Mouse (Mus musculus) embryonic facial prominence, embryonic 13.5 days (tissue): ENCODE data around the gene Qsox1. TPM values are rescaled to one million over a fixed set of nuclear protein-coding genes. Genes with fewer than 3 reads are reported as not detected.
A peak's percentile ranks its signal among the peaks of the same experiment; 100 is the strongest.

Source experiments
- ATAC-seq: fragments of 200-750 bp; cut with Nextera tagmentation; 2 replicates; pipeline ENCODE4 v1.8.0; 2017; ENCODE audit warnings: low read depth; ENCODE audit not compliant: insufficient number of reproducible peaks, insufficient read depth, low FRiP score, low TSS enrichment
- H3K27ac ChIP-seq: fragments of 300-500 bp; sonication (generic); 2 replicates; pipeline ENCODE4 v1.5.1; 2015; ENCODE audit warnings: moderate library complexity, mild to moderate bottlenecking, inconsistent platforms
- H3K27me3 ChIP-seq: fragments of 300-500 bp; sonication (generic); 2 replicates; pipeline ENCODE4 v1.6.1; 2015; ENCODE audit warnings: mild to moderate bottlenecking, inconsistent platforms
- H3K36me3 ChIP-seq: fragments of 300-500 bp; sonication (generic); 2 replicates; pipeline ENCODE4 v1.6.1; 2015; ENCODE audit warnings: mild to moderate bottlenecking, inconsistent platforms
- H3K4me1 ChIP-seq: fragments of 300-500 bp; sonication (generic); 2 replicates; pipeline ENCODE4 v1.6.1; 2015; ENCODE audit warnings: inconsistent platforms
- H3K4me2 ChIP-seq: fragments of 300-500 bp; sonication (generic); 2 replicates; pipeline ENCODE4 v1.6.1; 2015; ENCODE audit warnings: moderate library complexity, mild to moderate bottlenecking, inconsistent platforms
- H3K4me3 ChIP-seq: fragments of 300-500 bp; sonication (generic); 2 replicates; pipeline ENCODE4 v1.5.1; 2015; ENCODE audit warnings: mild to moderate bottlenecking, inconsistent platforms
- H3K9ac ChIP-seq: fragments of 300-500 bp; sonication (generic); 2 replicates; pipeline ENCODE4 v1.6.1; 2015; ENCODE audit warnings: mild to moderate bottlenecking, inconsistent platforms
- H3K9me3 ChIP-seq: fragments of 300-500 bp; sonication (generic); 2 replicates; pipeline ENCODE4 v1.6.1; 2016; ENCODE audit warnings: inconsistent platforms
- WGBS: fragments of 180-500 bp; shearing (Covaris S2); methylation state at CpG from one replicate; pipeline ENCODE4 v1.1.7; 2015; ENCODE audit warnings: mixed read lengths; 5-methylcytosine and 5-hydroxymethylcytosine counted together
- polyA plus RNA-seq: library from polyadenylated mRNA; unstranded; fragments of >200 nt; fragmentation: Nextera tagmentation; extraction: Ambion mirVana; gene quantifications from 2 replicates; pipeline ENCODE4 v1.2.1, GENCODE M21; 2015

Gene Qsox1
- polyA plus RNA-seq = 26.6 and 27.9 TPM in 2 replicates

GRCm38 (mm10) chr1:155812581-155813499, at the start of gene Qsox1:
Qsox1 (minus strand) TSS chr1:155812889.
- peak within 1 kb of the TSS; percentile 86 for H3K4me3 ChIP-seq
- under 1% methylated on average over 67 of the region's 67 CpGs for WGBS
- peak; percentile 91 for ATAC-seq
- peak within 1 kb of the TSS; percentile 76 for H3K4me2 ChIP-seq
- peak within 1 kb of the TSS; percentile 81 for H3K9ac ChIP-seq
- H3K36me3 ChIP-seq = no peaks in the 10 kb centered on the region
- H3K27ac ChIP-seq = peak within 1 kb of the TSS; percentile 66; the same call in 1 of the 2 replicates
- peaks cover 20% of the 10 kb centered on the region for H3K4me1 ChIP-seq
- H3K9me3 ChIP-seq = no peaks in the 10 kb centered on the region
- no peaks in the 10 kb centered on the region for H3K27me3 ChIP-seq

- Histone ChIP-seq H3K27me3 (no peaks in the 10 kb centered on the region), H3K36me3 (peaks cover 73% of the 10 kb centered on the region), H3K9me3 (no peaks in the 10 kb centered on the region), H3K4me2 (no peak overlapping the region), H3K4me3 (no peak overlapping the region), H3K4me1 (no peaks in the 10 kb centered on the region), H3K9ac (no peak overlapping the region), H3K27ac (no peak overlapping the region)
- ATAC-seq = no peak
- 82% methylated on average over 7 of the region's 7 CpGs for WGBS
Observed at GRCm38 (mm10) chr1:155854926-155855702, 42.4 kb upstream of the Qsox1 start.

DNA sequence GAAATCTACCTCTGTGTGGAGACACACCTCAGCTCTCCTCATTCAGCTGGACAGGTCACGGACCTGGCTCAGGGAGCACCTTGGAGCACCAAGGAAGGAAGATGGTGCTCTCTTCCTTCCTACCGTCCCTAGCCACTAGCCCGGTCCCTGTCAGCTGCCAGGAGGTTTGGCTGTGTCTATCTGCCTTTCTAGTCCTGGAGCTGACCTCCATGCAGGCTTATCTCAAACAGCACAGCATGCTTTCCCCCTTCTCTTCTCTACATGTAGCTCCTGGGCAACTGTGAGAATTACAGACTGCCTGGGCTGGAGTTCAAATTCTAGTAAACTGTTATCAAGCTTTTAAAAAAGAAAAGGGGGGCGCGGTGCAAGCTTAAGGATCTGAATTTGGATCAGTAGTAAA, 40.3 kb upstream of the Qsox1 start:
- WGBS = 99% methylated on average over 5 of the region's 5 CpGs
- Histone ChIP-seq H3K36me3 (peaks cover 65% of the 10 kb centered on the region), H3K4me3 (no peak overlapping the region), H3K4me1 (no peaks in the 10 kb centered on the region), H3K9me3 (no peaks in the 10 kb centered on the region), H3K27ac (no peak overlapping the region), H3K27me3 (no peaks in the 10 kb centered on the region), H3K9ac (no peak overlapping the region), H3K4me2 (no peak overlapping the region)
- ATAC-seq = no peak

GRCm38 (mm10) chr1:155844235-155844634, 31.5 kb upstream of the Qsox1 start:
- H3K4me2 ChIP-seq = no peak overlapping the region
- no peak overlapping the region for H3K9ac ChIP-seq
- 84% methylated on average over 5 of the region's 5 CpGs for WGBS
- no peaks in the 10 kb centered on the region for H3K4me1 ChIP-seq
- no peak overlapping the region for H3K4me3 ChIP-seq
- ATAC-seq = no peak
- H3K27ac ChIP-seq = no peak overlapping the region
- H3K27me3 ChIP-seq = no peaks in the 10 kb centered on the region
- no peaks in the 10 kb centered on the region for H3K9me3 ChIP-seq
- peaks cover 38% of the 10 kb centered on the region for H3K36me3 ChIP-seq

DNA sequence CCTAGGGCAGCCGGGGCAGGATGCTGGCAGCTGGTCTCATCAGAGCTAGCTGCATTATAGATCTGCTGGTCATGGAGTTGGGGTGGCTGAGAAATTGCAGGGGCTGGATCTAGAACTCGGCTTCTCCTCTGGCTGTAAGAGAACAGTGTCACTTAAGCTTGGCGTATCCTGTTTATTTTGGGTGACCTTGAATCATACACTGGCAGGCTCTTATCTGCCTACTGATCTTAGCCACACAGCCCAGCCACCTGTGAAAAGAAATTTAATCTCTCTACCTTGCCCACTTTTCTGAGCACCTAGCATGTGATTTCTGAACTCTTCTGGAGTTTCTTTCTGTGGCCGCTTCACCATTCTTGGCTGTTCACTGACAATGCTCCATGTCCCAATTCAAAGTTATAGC, 30.8 kb upstream of the Qsox1 start:
- 83% methylated on average over 4 of the region's 4 CpGs for WGBS
- no peak overlapping the region for H3K9ac ChIP-seq
- H3K9me3 ChIP-seq = no peaks in the 10 kb centered on the region
- no peaks in the 10 kb centered on the region for H3K27me3 ChIP-seq
- no peak overlapping the region for H3K4me2 ChIP-seq
- H3K4me3 ChIP-seq = no peak overlapping the region
- H3K27ac ChIP-seq = no peak overlapping the region
- peaks cover 33% of the 10 kb centered on the region for H3K36me3 ChIP-seq
- ATAC-seq = no peak
- H3K4me1 ChIP-seq = no peaks in the 10 kb centered on the region

GRCm38 (mm10) chr1:155835667-155836066, 23.0 kb upstream of the Qsox1 start:
- no peak overlapping the region for H3K9ac ChIP-seq
- H3K36me3 ChIP-seq = no peaks in the 10 kb centered on the region; the same call in 1 of the 2 replicates
- H3K9me3 ChIP-seq = no peaks in the 10 kb centered on the region
- no peak for ATAC-seq
- WGBS = 70% methylated on average over 2 of the region's 2 CpGs
- H3K4me1 ChIP-seq = no peaks in the 10 kb centered on the region
- H3K4me2 ChIP-seq = no peak overlapping the region
- no peaks in the 10 kb centered on the region for H3K27me3 ChIP-seq
- H3K27ac ChIP-seq = no peak overlapping the region
- no peak overlapping the region for H3K4me3 ChIP-seq

DNA sequence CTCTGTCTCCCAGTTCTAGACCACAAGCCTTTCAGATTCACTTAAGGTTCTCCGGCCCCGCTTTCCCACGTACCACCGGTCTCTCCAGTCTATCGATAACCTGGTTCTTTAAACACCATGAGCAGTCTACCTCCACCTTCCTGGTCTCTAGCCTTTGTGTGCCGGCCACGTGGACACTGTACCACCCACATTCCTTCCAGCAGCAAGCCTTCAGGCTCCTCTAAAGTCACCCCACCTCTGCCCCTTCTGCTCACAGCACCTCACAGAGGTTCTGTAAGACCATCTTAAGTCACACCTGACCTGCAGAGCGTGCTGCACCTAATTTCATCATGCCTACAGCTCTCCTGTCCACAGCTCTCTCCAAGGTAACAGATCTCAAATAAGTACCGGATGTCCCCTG, 20.9 kb upstream of the Qsox1 start:
- H3K36me3 ChIP-seq = no peaks in the 10 kb centered on the region
- no peak overlapping the region for H3K4me2 ChIP-seq
- 90% methylated on average over 9 of the region's 9 CpGs for WGBS
- no peak overlapping the region for H3K9ac ChIP-seq
- no peak overlapping the region for H3K27ac ChIP-seq
- H3K27me3 ChIP-seq = no peaks in the 10 kb centered on the region
- H3K4me1 ChIP-seq = no peaks in the 10 kb centered on the region
- no peak for ATAC-seq
- no peaks in the 10 kb centered on the region for H3K9me3 ChIP-seq
- no peak overlapping the region for H3K4me3 ChIP-seq

GRCm38 (mm10) chr1:155831958-155832357, 19.3 kb upstream of the Qsox1 start:
- 89% methylated on average over 3 of the region's 3 CpGs for WGBS
- Histone ChIP-seq H3K27ac (no peak overlapping the region), H3K36me3 (no peaks in the 10 kb centered on the region), H3K9ac (no peak overlapping the region), H3K4me3 (no peak overlapping the region), H3K4me2 (no peak overlapping the region), H3K27me3 (no peaks in the 10 kb centered on the region), H3K9me3 (no peaks in the 10 kb centered on the region), H3K4me1 (no peaks in the 10 kb centered on the region)
- no peak for ATAC-seq

GRCm38 (mm10) chr1:155830861-155831260, 18.2 kb upstream of the Qsox1 start:
- Histone ChIP-seq H3K36me3 (no peaks in the 10 kb centered on the region), H3K9me3 (no peaks in the 10 kb centered on the region), H3K4me2 (no peak overlapping the region), H3K4me1 (no peaks in the 10 kb centered on the region), H3K9ac (no peak overlapping the region), H3K27ac (no peak overlapping the region), H3K4me3 (no peak overlapping the region), H3K27me3 (no peaks in the 10 kb centered on the region)
- no peak for ATAC-seq
- WGBS = 73% methylated on average over 6 of the region's 6 CpGs

DNA sequence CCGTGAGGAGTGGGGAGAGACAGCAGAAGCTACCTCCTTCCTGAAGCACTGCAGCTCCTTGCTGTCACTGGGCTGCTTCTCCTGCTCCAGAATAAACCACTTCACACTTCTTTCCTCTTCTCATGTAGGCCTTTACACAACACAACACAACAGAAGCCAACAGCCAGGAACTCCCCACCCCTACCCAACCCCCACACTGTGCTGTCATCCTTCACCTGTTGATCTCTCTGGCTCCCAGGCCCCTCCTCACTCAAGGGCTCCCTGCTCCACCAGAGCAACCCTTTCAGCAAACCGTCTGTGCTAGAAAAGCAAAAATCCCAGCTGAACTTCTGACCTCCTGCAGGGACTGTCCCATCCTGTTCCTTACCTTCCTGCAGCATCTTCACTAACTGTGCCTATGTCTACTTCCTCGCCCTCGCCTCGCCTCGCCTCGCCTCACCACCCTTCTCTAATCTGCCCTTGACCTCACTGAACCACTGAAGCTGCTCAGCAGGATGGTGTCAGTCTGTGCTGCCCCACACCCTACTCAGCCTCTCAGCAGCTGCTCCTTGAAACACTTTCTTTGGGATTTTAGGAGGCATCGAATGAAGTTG, 15.1 kb upstream of the Qsox1 start:
- H3K9me3 ChIP-seq = no peaks in the 10 kb centered on the region
- H3K9ac ChIP-seq = no peak overlapping the region
- no peak overlapping the region for H3K4me3 ChIP-seq
- 63% methylated on average over 8 of the region's 8 CpGs for WGBS
- no peak overlapping the region for H3K27ac ChIP-seq
- no peak overlapping the region for H3K4me2 ChIP-seq
- H3K4me1 ChIP-seq = no peaks in the 10 kb centered on the region
- H3K36me3 ChIP-seq = no peaks in the 10 kb centered on the region
- no peaks in the 10 kb centered on the region for H3K27me3 ChIP-seq
- no peak for ATAC-seq

- H3K4me2 ChIP-seq = no peak overlapping the region
- no peaks in the 10 kb centered on the region for H3K4me1 ChIP-seq
- H3K36me3 ChIP-seq = no peaks in the 10 kb centered on the region
- no peaks in the 10 kb centered on the region for H3K9me3 ChIP-seq
- no peak overlapping the region for H3K9ac ChIP-seq
- H3K27me3 ChIP-seq = no peaks in the 10 kb centered on the region
- H3K4me3 ChIP-seq = no peak overlapping the region
- 50% methylated on average over 5 of the region's 5 CpGs for WGBS
- no peak overlapping the region for H3K27ac ChIP-seq
- ATAC-seq = no peak
Observed at GRCm38 (mm10) chr1:155826803-155827395, 14.2 kb upstream of the Qsox1 start.
